Mouse (Mus musculus): ENCODE results near the gene Stra8. TPM values are rescaled to one million over a fixed set of nuclear protein-coding genes. Genes with fewer than 3 reads are reported as not detected.

Stra8 gene
- polyA plus RNA-seq (2012; ENCODE audit: insufficient read depth, insufficient read length, missing spikeins) = not detected in 2 replicates

DNA sequence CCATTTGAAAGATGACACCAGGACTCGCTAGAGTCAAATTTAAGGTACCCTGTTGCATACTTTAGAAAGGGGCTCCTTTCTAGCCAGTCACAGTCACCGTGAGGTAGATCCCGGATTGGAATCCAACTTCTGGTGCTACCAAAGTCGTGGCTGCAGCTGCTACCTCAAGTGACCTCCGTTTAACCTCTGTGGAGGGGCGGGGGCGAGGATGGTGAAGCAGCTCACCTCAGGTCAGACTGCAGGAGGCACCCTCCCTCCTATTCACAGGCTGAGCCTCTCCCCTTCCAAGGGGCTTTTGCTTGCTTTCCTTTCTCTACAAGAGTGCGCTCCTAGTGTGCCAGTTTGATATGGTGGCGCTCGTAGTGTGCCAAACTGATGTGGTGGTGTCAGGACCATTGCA lies at the start of gene Stra8:
Gene Stra8 (plus strand): TSS at position 208 of the 400 bp plus-strand sequence.
- Histone ChIP-seq H3K4me3 (ENCODE audit: insufficient read depth, low read depth, low read length) (no peak within 1 kb of the TSS), H3K4me1 (ENCODE audit: control insufficient read depth, insufficient read depth, insufficient read length, low read length) (no peaks in the 10 kb centered on the region), H3K27ac (replicated peaks; ENCODE audit: low read depth, low read length) (no peak within 1 kb of the TSS)

DNA sequence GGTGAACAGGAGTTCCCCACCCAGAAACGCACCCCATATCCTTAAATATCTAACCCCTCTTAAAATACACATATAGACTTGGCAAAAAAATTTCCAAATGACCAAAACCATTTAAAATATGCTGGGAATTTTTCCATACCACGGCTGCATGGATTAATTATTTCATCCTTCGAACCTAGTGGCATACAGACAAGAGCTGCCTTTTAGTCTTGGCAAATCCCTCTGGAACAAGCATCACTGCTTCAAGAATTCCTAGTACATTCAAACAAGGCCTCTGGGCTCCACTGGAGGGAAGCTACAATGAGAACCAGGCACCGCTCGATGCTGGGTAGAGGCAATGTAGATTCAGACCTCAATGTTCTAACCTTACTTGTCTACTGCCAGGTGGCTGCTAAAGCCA lies 49.2 kb upstream of the Stra8 start:
- Histone ChIP-seq H3K4me1 (ENCODE audit: control insufficient read depth, insufficient read depth, insufficient read length, low read length) (peaks cover 44% of the 10 kb centered on the region), H3K4me3 (ENCODE audit: insufficient read depth, low read depth, low read length) (no peak overlapping the region), H3K27ac (replicated peaks; ENCODE audit: low read depth, low read length) (peak overlapping the region; percentile 97; the same call in 1 of the 2 replicates)

DNA sequence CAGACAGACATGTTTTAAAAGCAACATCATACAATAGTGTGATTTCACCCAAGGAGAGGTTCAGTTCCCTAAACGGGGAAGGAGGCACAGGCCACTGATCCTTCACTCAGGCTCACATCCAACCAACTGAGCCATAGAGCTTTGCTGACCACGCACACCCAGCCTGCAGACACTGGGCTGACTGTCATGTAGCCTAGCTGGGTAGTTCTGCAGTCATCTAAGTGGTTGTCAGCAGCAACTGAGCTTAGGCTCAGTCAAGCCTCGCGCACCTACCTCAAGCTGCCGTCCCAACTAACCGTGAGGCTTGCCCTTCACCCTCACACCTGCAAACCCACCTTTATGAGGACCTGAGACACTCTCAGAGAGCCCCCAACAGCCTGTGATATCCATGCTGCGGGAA lies 48.0 kb upstream of the Stra8 start:
- Histone ChIP-seq H3K4me1 (ENCODE audit: control insufficient read depth, insufficient read depth, insufficient read length, low read length) (peaks cover 52% of the 10 kb centered on the region), H3K4me3 (ENCODE audit: insufficient read depth, low read depth, low read length) (no peak overlapping the region), H3K27ac (replicated peaks; ENCODE audit: low read depth, low read length) (peak overlapping the region; percentile 92)

DNA sequence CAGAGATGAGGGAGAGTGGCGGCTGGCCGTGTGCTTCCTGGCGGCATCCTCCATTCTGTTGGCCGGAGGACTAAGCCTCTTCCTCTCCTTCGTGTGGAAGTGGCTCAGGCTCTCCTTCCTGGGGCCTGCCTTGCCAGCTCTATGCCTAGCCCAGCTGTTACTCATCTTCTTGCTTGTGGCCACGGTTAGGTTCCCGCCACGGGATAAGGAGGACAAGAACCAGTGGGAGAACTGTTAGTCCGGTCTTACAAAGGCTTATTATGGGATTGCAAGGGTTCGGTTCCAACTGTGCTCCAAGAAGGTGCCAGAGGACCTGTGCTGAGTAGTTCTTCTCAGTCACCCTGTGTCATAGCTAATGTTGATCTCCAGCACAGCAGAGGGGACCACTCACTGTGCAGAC lies 47.1 kb upstream of the Stra8 start:
- H3K4me3 ChIP-seq (ENCODE audit: insufficient read depth, low read depth, low read length) = no peak overlapping the region
- peaks cover 54% of the 10 kb centered on the region for H3K4me1 ChIP-seq (ENCODE audit: control insufficient read depth, insufficient read depth, insufficient read length, low read length)
- H3K27ac ChIP-seq (replicated peaks; ENCODE audit: low read depth, low read length) = peak overlapping the region; percentile 92

DNA sequence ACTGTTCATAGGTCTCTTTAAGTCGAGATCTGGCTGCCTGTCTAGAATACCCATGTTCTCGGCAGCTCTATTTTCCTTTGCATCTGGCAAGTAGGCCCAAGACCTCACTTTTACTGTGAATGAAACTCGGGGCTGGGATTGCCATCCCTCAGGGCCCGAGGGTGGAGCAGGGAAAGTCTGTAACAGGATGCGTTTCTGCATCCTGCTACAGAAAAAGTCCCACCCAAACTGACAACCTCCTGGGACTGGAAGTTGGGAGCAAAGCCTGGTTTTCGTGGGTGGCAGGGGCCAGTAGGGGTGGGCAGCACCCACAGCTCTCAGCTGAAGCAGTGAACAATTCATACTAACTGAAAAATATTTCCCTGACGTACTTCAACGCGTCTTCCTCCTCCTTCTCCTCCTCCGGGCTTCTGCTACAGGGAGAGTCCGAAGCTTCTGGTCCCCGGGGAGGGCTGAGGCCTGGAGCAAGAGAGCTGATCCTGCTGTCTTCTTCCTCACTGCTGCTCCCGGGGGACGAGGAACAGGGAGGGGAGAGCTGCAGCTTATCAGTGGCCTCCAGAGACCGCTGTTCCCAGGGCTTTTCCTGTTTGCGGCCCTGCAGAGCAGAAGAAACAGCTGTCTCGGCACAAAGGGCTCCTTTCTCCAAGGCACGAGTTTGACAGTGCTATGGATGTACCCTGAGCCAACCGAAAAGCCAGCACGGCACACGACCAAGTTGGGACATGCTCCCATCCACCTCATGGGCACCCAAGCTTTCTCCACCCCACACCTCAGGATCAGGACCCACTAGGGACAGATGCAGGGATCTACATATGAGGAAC lies 45.7 kb upstream of the Stra8 start:
- Histone ChIP-seq H3K4me1 (ENCODE audit: control insufficient read depth, insufficient read depth, insufficient read length, low read length) (peaks cover 54% of the 10 kb centered on the region), H3K4me3 (ENCODE audit: insufficient read depth, low read depth, low read length) (peak overlapping the region; percentile 77), H3K27ac (replicated peaks; ENCODE audit: low read depth, low read length) (peak overlapping the region; percentile 92)

DNA sequence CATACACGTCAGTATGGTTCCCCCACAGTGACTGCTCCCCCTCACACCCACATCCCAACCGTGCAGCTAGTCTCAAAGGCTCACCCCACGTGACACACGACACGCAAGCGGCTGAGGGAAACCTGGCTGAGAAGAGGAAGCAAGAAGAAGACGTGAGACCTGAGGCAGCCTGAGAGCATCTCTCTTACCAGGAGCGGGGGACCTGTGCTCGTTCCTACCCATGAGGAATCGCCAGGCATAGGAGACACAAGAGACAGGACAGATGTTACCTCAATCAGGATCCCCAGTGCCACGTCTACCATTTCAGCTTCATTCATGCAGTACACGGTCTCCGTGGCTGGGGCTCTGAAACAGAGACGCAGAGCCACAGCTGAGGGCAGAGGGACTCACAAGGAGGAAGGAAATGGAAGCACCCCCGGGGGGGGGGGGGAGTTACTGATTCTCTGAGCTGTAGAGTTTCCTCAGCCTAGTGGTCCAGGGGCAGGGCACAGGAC lies 44.6 kb upstream of the Stra8 start:
- H3K4me1 ChIP-seq (ENCODE audit: control insufficient read depth, insufficient read depth, insufficient read length, low read length) = peaks cover 46% of the 10 kb centered on the region
- peak overlapping the region; percentile 77 for H3K4me3 ChIP-seq (ENCODE audit: insufficient read depth, low read depth, low read length)
- peak overlapping the region; percentile 92 for H3K27ac ChIP-seq (replicated peaks; ENCODE audit: low read depth, low read length)

DNA sequence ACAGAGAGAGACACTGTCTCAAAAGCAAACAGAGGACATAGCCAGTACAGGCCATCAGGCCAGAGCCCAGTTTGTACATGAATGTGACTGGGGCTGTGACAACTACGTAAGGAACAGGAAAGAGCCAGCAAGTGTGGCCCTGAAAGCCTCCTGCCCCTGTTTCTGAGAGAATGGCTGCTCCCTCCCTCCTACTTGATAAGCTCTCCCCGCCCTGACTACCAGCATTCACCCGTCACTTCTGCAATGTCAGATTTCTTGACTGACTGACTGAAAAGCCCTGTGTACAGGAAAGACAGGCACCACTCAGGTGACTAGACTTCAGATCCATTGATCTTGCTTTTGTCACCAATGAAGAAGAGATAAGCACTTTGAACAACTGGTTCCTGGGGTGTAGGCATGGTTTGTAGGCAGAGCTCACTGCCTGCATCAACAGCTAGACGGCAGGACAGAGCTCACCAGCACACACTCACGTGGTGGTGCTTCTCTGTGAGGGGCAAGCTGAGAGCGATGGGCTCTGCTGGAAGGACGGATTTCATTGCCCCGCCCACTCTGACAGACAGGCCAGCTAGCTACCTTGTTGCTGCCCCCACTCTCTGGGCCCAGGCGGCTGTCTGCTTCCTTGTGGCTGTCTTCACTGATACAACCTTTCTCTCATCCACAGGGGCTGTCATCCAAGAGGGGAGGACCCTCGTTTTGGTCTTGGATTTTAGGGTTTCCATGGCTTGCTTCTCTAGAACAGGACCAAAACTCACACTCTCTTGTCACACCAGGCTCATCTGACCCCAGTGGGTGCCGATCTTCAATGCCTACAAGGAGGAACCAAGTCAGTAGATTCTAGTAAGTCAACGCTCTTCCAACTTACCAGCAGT lies 43.8 kb upstream of the Stra8 start:
- Histone ChIP-seq H3K27ac (replicated peaks; ENCODE audit: low read depth, low read length) (peak overlapping the region; percentile 92), H3K4me3 (ENCODE audit: insufficient read depth, low read depth, low read length) (peak overlapping the region; percentile 77), H3K4me1 (ENCODE audit: control insufficient read depth, insufficient read depth, insufficient read length, low read length) (peaks cover 41% of the 10 kb centered on the region)

DNA sequence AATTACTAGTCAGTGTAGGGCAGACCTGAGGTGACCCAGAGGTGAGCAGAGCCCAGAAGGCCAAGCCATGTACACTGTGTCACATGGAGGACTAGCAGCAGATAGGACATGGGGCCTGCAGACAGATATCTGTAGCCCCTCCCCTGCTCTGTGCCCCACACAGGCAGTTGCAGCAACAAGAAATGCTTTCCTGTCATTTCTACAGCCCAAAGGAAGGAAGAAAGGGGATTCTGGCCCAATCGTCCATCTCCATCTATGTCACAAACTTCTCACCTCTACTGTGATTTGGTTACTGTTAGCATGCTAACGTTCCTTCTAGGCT lies 43.2 kb upstream of the Stra8 start:
- H3K27ac ChIP-seq (replicated peaks; ENCODE audit: low read depth, low read length) = peak overlapping the region; percentile 92
- peak overlapping the region; percentile 77; the same call in 1 of the 2 replicates for H3K4me3 ChIP-seq (ENCODE audit: insufficient read depth, low read depth, low read length)
- peaks cover 41% of the 10 kb centered on the region for H3K4me1 ChIP-seq (ENCODE audit: control insufficient read depth, insufficient read depth, insufficient read length, low read length)

DNA sequence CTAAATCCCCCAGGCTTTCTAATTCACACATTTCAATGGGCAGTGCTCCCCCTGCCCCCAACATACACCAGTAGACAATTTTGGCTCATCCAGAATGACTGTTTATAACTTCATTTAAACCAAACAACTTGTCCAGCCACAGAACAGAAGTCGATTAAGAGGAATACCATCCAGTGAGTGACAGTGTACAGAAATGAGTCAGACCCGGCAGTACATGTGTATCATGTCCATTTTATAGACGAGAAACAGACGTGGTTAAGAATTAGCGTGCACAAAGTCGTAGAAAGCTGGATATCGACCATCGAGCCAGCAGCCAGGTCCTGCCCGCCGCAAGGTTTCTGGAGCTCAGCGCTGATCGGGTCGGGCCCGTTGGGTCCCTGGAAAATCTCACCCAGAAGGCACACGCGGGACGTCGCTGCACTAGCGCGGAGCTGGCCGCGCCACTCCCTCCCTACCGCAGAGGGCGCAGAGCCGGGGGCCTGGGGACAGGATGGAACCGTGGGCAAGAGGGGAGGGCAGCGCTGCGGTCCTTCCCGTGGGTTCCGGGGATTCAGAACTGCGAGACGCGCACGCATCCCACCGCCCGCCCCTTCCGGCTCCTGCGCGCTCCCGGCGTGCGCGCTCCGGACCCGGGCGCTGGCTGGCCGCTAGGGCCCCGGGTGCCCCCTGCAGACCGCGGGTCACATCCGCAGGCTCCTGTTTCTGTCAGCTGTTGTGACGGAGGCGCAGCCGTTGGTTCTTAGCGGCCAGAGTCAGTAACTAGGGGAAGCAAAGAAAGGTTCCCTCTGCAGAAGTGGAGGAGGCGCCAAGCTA lies 42.2 kb upstream of the Stra8 start, which contains the start of gene Cyren:
Gene Cyren (minus strand): TSS at position 552 of the 813 bp plus-strand sequence.
- H3K4me1 ChIP-seq (ENCODE audit: control insufficient read depth, insufficient read depth, insufficient read length, low read length) = peaks cover 31% of the 10 kb centered on the region
- peak within 1 kb of the TSS; percentile 92 for H3K27ac ChIP-seq (replicated peaks; ENCODE audit: low read depth, low read length)
- peak within 1 kb of the TSS; percentile 77 for H3K4me3 ChIP-seq (ENCODE audit: insufficient read depth, low read depth, low read length)

DNA sequence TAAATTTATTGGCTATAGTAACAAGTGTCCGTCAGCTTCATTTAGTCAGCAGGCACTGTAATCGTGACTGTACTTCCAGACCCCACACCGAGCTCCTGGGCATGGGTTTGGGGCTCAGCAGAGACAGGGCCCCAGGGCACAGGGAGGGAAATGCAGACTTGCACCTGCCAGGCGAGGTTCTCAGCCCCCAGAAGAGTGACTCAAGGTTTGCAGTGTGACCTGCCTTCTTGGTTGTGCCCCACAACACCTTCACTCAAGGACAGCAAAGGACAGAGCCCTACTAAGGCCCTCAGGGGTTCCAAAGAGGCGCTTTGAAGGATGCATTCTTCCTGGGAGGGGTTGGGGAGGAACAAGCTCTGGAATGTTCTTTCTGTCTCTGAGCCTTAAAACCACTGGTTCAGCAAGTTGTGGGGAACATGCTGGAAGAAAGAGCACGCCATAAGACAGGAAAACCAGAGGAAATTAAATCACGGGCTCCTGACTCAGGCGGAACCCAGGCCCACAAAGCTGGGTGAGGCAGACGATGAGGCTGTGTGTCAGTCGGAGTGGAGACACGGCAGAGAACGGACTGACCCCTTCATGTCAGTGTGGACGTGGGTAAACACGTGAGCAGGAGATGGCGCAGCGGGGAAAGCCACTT lies 40.7 kb upstream of the Stra8 start:
- Histone ChIP-seq H3K4me1 (ENCODE audit: control insufficient read depth, insufficient read depth, insufficient read length, low read length) (peaks cover 24% of the 10 kb centered on the region), H3K27ac (replicated peaks; ENCODE audit: low read depth, low read length) (no peak overlapping the region)

DNA sequence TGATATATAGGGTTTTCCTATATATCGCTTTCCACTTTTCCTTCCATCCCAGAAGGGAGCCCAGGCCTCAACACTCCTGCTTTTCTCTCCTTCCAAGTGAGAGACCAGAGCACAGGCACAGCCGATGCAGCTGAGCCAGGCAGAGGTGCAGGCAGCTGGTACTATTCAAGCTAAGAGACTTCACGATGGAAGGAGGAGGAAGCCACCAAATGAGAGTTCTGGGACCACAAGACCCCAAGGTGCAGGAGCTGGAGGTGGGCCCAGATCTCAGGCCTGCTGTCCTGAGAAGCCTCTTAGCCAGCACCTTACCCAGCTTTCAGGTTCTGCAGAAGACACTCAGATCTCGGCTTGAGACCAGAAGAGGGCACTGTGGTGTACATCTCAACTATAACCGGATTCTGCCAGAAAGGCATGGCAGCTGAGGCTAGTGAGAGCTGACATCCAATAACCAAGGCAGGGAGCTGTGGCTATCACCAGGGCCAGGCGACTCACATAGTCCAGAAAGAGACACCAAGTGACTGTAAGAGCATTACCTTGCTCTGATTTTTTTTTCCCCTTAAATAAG lies 40.0 kb upstream of the Stra8 start:
- Histone ChIP-seq H3K27ac (replicated peaks; ENCODE audit: low read depth, low read length) (no peak overlapping the region), H3K4me1 (ENCODE audit: control insufficient read depth, insufficient read depth, insufficient read length, low read length) (peaks cover 19% of the 10 kb centered on the region), H3K4me3 (ENCODE audit: insufficient read depth, low read depth, low read length) (no peak overlapping the region)

More for the DNA sequence above, 40.7 kb upstream of the Stra8 start:
- H3K4me3 ChIP-seq (ENCODE audit: insufficient read depth, low read depth, low read length) = no peak overlapping the region

DNA sequence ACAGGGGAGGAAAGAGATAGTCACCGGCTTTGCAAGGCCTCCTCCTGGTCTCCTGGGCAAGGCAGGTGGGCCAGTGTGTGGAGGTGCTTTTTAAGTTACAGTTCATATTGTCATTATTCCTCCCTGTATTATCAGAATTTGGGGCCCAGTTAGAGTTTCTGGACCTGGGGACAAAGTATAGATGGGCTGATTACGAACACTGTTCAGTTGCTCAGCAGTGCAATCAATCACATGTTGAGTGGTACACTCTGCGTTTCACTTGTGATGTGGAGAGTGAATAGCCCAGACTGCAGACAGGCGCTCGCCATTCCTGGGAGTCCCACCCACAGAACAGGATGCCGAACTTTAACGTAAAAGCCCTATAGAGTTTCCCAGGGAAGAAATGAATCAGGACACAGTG lies 35.2 kb upstream of the Stra8 start:
- H3K27ac ChIP-seq (replicated peaks; ENCODE audit: low read depth, low read length) = no peak overlapping the region
- no peaks in the 10 kb centered on the region for H3K4me1 ChIP-seq (ENCODE audit: control insufficient read depth, insufficient read depth, insufficient read length, low read length)
- H3K4me3 ChIP-seq (ENCODE audit: insufficient read depth, low read depth, low read length) = no peak overlapping the region

DNA sequence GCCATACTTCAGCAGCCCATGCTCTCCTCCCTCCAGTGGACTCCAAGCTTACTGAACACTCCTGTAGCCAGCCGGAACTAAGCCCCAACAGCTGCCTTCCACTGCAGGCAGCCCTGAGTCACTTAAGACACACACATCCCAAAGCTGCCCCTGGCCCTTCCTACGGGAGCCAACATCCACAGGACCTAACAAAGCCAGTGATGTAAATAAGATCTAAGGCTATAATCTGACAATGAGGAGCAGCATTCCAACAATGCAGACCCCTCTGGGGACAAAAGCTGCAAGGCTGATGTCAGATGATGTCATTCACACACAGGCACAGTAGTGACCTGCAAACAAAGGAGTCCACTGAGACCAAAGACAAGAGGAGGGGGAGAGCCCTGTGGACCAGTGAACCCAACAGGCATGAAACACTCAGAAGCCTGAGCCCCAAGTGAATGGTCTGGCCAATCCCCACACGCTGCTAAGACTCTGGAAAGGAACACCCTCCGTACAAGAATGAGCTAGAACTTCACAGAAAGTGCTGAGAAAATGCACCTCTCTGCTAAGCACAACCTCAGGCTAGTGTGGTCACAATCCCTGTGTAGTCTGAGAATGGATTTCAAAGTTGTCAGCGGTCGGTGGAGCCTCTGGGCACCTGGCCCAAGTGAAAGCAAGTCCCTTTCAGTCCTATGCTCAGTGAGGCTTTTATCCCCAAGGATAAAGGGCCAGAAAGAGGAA lies 32.7 kb upstream of the Stra8 start:
- Histone ChIP-seq H3K4me1 (ENCODE audit: control insufficient read depth, insufficient read depth, insufficient read length, low read length) (no peaks in the 10 kb centered on the region), H3K27ac (replicated peaks; ENCODE audit: low read depth, low read length) (no peak overlapping the region), H3K4me3 (ENCODE audit: insufficient read depth, low read depth, low read length) (no peak overlapping the region)

Data from brown adipose tissue, adult 24 weeks (tissue).